Mouse (Mus musculus): ENCODE measurements around the gene Cox8b.
A peak's percentile ranks its signal among the peaks of the same experiment; 100 is the strongest.

Cox8b gene

GRCm38 (mm10) chr7:140874224-140874623 lies 26.0 kb downstream of the Cox8b start:
- DNase-seq (ENCODE audit: low spot score in 2 of 2), result no peak

- DNase-seq (ENCODE audit: low spot score in 2 of 2), result no peak
Measured at GRCm38 (mm10) chr7:140864761-140865160, 35.5 kb downstream of the Cox8b start.

- DNase-seq (ENCODE audit: low spot score in 2 of 2), result no peak
Measured at GRCm38 (mm10) chr7:140860728-140861127, 39.5 kb downstream of the Cox8b start.

GRCm38 (mm10) chr7:140859997-140860396 lies 40.2 kb downstream of the Cox8b start:
- no peak for DNase-seq (ENCODE audit: low spot score in 2 of 2)

GRCm38 (mm10) chr7:140858746-140859145 lies 41.5 kb downstream of the Cox8b start:
- no peak for DNase-seq (ENCODE audit: low spot score in 2 of 2)

- no peak for DNase-seq (ENCODE audit: low spot score in 2 of 2)
Measured at GRCm38 (mm10) chr7:140857550-140858505, 42.4 kb downstream of the Cox8b start, which contains the start of gene Bet1l. TSS of gene Bet1l (minus strand) at chr7:140857577.

- peak; percentile 78 to 82 for DNase-seq (ENCODE audit: low spot score in 2 of 2)
Measured at GRCm38 (mm10) chr7:140856785-140857549, 43.3 kb downstream of the Cox8b start, which contains the start of gene Ric8a. TSS of gene Ric8a (plus strand) at chr7:140856957.

- peak; percentile 73 to 78 for DNase-seq (ENCODE audit: low spot score in 2 of 2)
Measured at GRCm38 (mm10) chr7:140855860-140856784, 44.1 kb downstream of the Cox8b start, which contains the start of gene Gm45785. TSS of gene Gm45785 (minus strand) at chr7:140856331.

GRCm38 (mm10) chr7:140855181-140855580 lies 45.1 kb downstream of the Cox8b start:
- no peak for DNase-seq (ENCODE audit: low spot score in 2 of 2)

GRCm38 (mm10) chr7:140854483-140854882 lies 45.8 kb downstream of the Cox8b start:
- DNase-seq (ENCODE audit: low spot score in 2 of 2), result no peak

- no peak for DNase-seq (ENCODE audit: low spot score in 2 of 2)
Measured at GRCm38 (mm10) chr7:140853386-140853785, 46.9 kb downstream of the Cox8b start.

GRCm38 (mm10) chr7:140851916-140852315 lies 48.3 kb downstream of the Cox8b start:
- no peak for DNase-seq (ENCODE audit: low spot score in 2 of 2)
